Mouse (Mus musculus): ENCODE data around the gene Smim14.

DNA sequence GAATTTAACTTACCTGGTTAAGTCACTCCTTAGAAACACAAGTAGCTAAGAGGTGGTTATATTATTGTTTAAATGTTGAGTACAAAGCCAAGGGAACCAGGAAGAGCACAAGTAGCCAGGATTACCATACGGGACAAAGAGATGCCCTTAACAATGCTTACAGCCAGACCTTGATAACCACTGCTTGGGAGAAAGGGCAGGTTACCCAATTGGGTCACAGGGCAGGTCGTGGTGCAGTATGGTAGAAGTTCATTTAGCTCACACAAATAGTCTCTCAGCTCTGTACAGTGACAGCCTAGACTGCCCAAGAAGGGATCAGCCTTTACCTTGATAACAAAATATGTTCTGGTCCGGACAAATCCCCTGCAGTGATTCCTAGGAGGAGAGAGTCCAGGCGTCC is 88.0 kb downstream of the Smim14 start:
- TF ChIP-seq POLR2A (IDR thresholded peaks at IDR 0.05; ENCODE audit: borderline replicate concordance, insufficient read depth, low read length) (no peak), CTCF (IDR thresholded peaks at IDR 0.05; ENCODE audit: borderline replicate concordance, insufficient read depth, low read depth, low read length) (no peak)

All from cerebellum, adult 2 months (tissue).